In genomic region chr13:69534654-69535551, GRCm38 (mm10) we compare ENCODE assay signal across 7 mouse cellular contexts. TPM values are rescaled to one million over a fixed set of nuclear protein-coding genes. Genes with fewer than 3 reads are reported as not detected.
DNase-seq lines count a peak whose midpoint lies in the region; ATAC-seq and TF ChIP-seq lines count a peak whose summit lies in the region.

No protein-coding gene starts in this region.

- H3K4me2 ChIP-seq in intestine, postnatal 0 days (replicated peaks; ENCODE audit: low read depth) = peak overlapping the region; percentile 97
- H3K4me2 ChIP-seq in midbrain, embryonic 12.5 days (replicated peaks) = peak overlapping the region; percentile 94

- intact Hi-C loops in left cerebral cortex, postnatal 4 days (cut with DNase I) = no loop called here

- peaks cover 4% of the 10 kb centered on the region; the same call in 1 of the 2 replicates for H3K36me3 ChIP-seq in intestine, postnatal 0 days (ENCODE audit: control insufficient read depth, insufficient read depth)
- H3K36me3 ChIP-seq in midbrain, embryonic 12.5 days = 0 out of 2 replicates have a peak, but pooled peaks cover 10% of the 10 kb centered on the region
- H3K36me3 ChIP-seq in small intestine, adult 2 months (ENCODE audit: control insufficient read depth, insufficient read depth, low read length) = no peaks in the 10 kb centered on the region

- H3K27ac ChIP-seq in intestine, postnatal 0 days (ENCODE audit: low read depth, low read length) = peak overlapping the region; percentile 96
- H3K27ac ChIP-seq in midbrain, embryonic 12.5 days (replicated peaks) = peak overlapping the region; percentile 93
- H3K27ac ChIP-seq in small intestine, adult 2 months (ENCODE audit: insufficient read depth, low read depth, low read length) = peak overlapping the region; percentile 93

- H3K4me1 ChIP-seq in intestine, postnatal 0 days (replicated peaks; ENCODE audit: control insufficient read depth, insufficient read depth, low read length) = 0 out of 2 replicates have a peak, but pooled peaks cover 3% of the 10 kb centered on the region
- peaks cover 59% of the 10 kb centered on the region for H3K4me1 ChIP-seq in midbrain, embryonic 12.5 days
- peaks cover 20% of the 10 kb centered on the region; the same call in 1 of the 2 replicates for H3K4me1 ChIP-seq in small intestine, adult 2 months (ENCODE audit: control insufficient read depth, insufficient read depth, insufficient read length, low read length)

- under 1% methylated on average over 51 of the region's 86 CpGs for WGBS in intestine, postnatal 0 days
- under 1% methylated on average over 83 of the region's 86 CpGs for WGBS in midbrain, embryonic 12.5 days
- WGBS in small intestine, adult 2 months = under 1% methylated on average over 86 of the region's 86 CpGs

- peak overlapping the region; percentile 80 for H3K9ac ChIP-seq in intestine, postnatal 0 days (ENCODE audit: low read depth, low read length)
- peak overlapping the region; percentile 88 for H3K9ac ChIP-seq in midbrain, embryonic 12.5 days (replicated peaks)

- H3K9me3 ChIP-seq in intestine, postnatal 0 days (ENCODE audit: control insufficient read depth) = no peaks in the 10 kb centered on the region
- no peaks in the 10 kb centered on the region for H3K9me3 ChIP-seq in midbrain, embryonic 12.5 days

- H3K27me3 ChIP-seq in intestine, postnatal 0 days (replicated peaks; ENCODE audit: control insufficient read depth, insufficient read depth, low read length) = no peaks in the 10 kb centered on the region
- H3K27me3 ChIP-seq in midbrain, embryonic 12.5 days = peaks cover 9% of the 10 kb centered on the region; the same call in 1 of the 2 replicates
- no peaks in the 10 kb centered on the region for H3K27me3 ChIP-seq in small intestine, adult 2 months (ENCODE audit: control insufficient read depth, insufficient read depth, low read length)

- H3K4me3 ChIP-seq in intestine, postnatal 0 days (ENCODE audit: low read depth, low read length) = peak overlapping the region; percentile 83
- peak overlapping the region; percentile 97 for H3K4me3 ChIP-seq in midbrain, embryonic 12.5 days
- peak overlapping the region; percentile 93 for H3K4me3 ChIP-seq in small intestine, adult 2 months (ENCODE audit: low read depth, low read length)

- ATAC-seq in intestine, postnatal 0 days = peak; percentile 95
- ATAC-seq in midbrain, embryonic 12.5 days (ENCODE audit: low FRiP score, low read depth) = peak; percentile 91

- no peak; the same call in 1 of the 2 replicates for TF ChIP-seq CTCF in intestine, postnatal 0 days (IDR thresholded peaks at IDR 0.05; ENCODE audit: low read depth)
- TF ChIP-seq CTCF in small intestine, adult 2 months (IDR thresholded peaks at IDR 0.05; ENCODE audit: extremely low read depth, insufficient read length, insufficient replicate concordance, low read depth, low read length) = no peak

- TF ChIP-seq POLR2A in small intestine, adult 2 months (IDR thresholded peaks at IDR 0.05; ENCODE audit: low read depth, low read length) = peak; percentile 40; the same call in 1 of the 2 replicates

- DNase-seq in adrenal gland, adult 8-10 months = peak; percentile 96
- peak; percentile 98 for DNase-seq in embryo, embryonic 9.5 days (ENCODE audit: extremely low spot score)
- peak; percentile 98 to 99 for DNase-seq in gastrocnemius, postnatal 4 days (ENCODE audit: low spot score in 2 of 2)
- peak; percentile 99 for DNase-seq in left cerebral cortex, postnatal 4 days

RNA-seq across cellular contexts. Expression of gene Tent4a, which starts 0.5 kb away (rescaled TPM):
- 10 to 100 TPM; 22.6 to 24.5 (median 23.7) TPM for total RNA-seq in adrenal gland, adult 8-10 months (2022)
- total RNA-seq in gastrocnemius, postnatal 4 days (2021) = 10 to 100 TPM; 19.0 to 21.9 TPM
- 2.3 and 2.7 TPM in 2 replicates for polyA plus RNA-seq in intestine, postnatal 0 days (2015; fragmentation: Nextera tagmentation; extraction: Ambion mirVana)
- 10 to 100 TPM; 49.2 to 49.7 TPM for total RNA-seq in left cerebral cortex, postnatal 4 days (2021)
- 6.7 TPM in 2 replicates for polyA plus RNA-seq in midbrain, embryonic 12.5 days (2016; fragmentation: Nextera tagmentation; extraction: Ambion mirVana)
- 5.3 and 9.4 TPM in 2 replicates for polyA plus RNA-seq in small intestine, adult 2 months (2012; rRNA removed)

RNA-seq across cellular contexts. Expression of gene Nsun2, which starts 1.4 kb away (rescaled TPM):
- 10 to 100 TPM; 82.8 to 94.0 (median 84.4) TPM for total RNA-seq in adrenal gland, adult 8-10 months (2022)
- total RNA-seq in gastrocnemius, postnatal 4 days (2021) = 10 to 100 TPM; 49.5 to 50.7 TPM
- 35.0 and 38.8 TPM in 2 replicates for polyA plus RNA-seq in intestine, postnatal 0 days (2015; fragmentation: Nextera tagmentation; extraction: Ambion mirVana)
- 10 to 100 TPM; 84.5 to 89.7 TPM for total RNA-seq in left cerebral cortex, postnatal 4 days (2021)
- polyA plus RNA-seq in midbrain, embryonic 12.5 days (2016; fragmentation: Nextera tagmentation; extraction: Ambion mirVana) = 91.9 and 102 TPM in 2 replicates
- 21.4 and 26.6 TPM in 2 replicates for polyA plus RNA-seq in small intestine, adult 2 months (2012; rRNA removed)

Comparison
In these comparisons a context has a peak if more than half of its experiments do, and no peak if none do; other contexts are left out.
1. Peak in every context shown above with its lines: DNase-seq, ATAC-seq, H3K4me3 ChIP-seq and H3K27ac ChIP-seq.